Mouse (Mus musculus): Measurements from ENCODE around the gene Olfr356.

DNA sequence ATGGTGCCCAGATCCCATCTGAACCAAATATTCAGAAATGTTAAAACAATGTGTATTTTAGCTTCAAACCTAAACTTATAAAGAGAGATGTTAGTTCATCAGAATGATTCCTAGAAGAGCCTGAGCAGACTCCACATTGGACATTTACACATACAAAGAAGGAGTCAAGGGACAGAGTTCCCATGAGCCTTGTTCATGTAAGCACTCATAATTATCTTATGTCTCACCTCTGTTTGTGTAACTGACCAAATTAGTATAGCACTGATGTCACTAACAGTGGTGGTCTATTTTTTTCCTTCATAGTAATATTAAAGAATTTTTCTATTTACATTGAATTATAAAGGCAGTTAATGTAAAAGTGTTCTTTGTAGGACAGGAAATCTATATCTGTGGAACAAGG is 44.1 kb upstream of the Olfr356 start, which contains the start of gene Olfr353:
- no peak for TF ChIP-seq CTCF (IDR thresholded peaks at IDR 0.05; ENCODE audit: control insufficient read depth, insufficient read depth, insufficient replicate concordance, low read depth, low read length)
- TF ChIP-seq POLR2A (IDR thresholded peaks at IDR 0.05; ENCODE audit: control insufficient read depth, low read depth, low read length): no peak
